Mouse (Mus musculus): ENCODE data around the gene Hhat. TPM values are rescaled to one million over a fixed set of nuclear protein-coding genes. Genes with fewer than 3 reads are reported as not detected.

Hhat gene
- polyA plus RNA-seq, 1 experiment from 2014 or later = 1.5 TPM

- H3K4me3 ChIP-seq (replicated peaks) = no peak overlapping the region
- no peaks in the 10 kb centered on the region for H3K36me3 ChIP-seq
- 55% methylated on average over 4 of the region's 4 CpGs for WGBS (ENCODE audit: insufficient replicate concordance)
- H3K9me3 ChIP-seq (replicated peaks) = no peaks in the 10 kb centered on the region
- no peaks in the 10 kb centered on the region for H3K27me3 ChIP-seq
- H3K27ac ChIP-seq = no peak overlapping the region
- H3K9ac ChIP-seq = no peak overlapping the region
- ATAC-seq (ENCODE audit: low read depth) (no peak), DNase-seq (no peak)
- H3K4me2 ChIP-seq = no peak overlapping the region
- no peaks in the 10 kb centered on the region for H3K4me1 ChIP-seq (replicated peaks)
Measured at GRCm38 (mm10) chr1:192503651-192504050, 267.4 kb downstream of the Hhat start.

DNA sequence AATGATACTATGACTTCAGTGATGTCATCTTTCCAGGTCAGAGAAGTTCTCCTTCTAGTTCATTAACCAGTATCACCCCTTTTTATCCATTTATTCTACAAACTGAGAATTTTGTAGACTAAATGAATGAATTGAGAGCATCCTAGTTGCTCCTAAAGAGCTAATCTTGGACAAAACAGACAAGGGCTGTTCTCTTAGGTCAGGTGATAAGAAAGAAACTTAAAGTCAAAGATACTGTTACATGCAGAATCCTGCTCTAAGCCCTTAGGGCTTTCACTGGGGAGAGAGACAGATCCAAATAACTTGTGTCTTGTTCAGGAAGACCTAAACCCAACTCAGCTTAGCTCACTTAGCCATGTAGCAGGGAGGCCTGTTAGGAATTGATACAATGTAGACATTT, 268.2 kb downstream of the Hhat start:
- Histone ChIP-seq H3K27me3 (no peaks in the 10 kb centered on the region), H3K4me2 (no peak overlapping the region), H3K36me3 (no peaks in the 10 kb centered on the region), H3K4me1 (replicated peaks) (no peaks in the 10 kb centered on the region), H3K9ac (no peak overlapping the region), H3K27ac (no peak overlapping the region), H3K9me3 (replicated peaks) (no peaks in the 10 kb centered on the region), H3K4me3 (replicated peaks) (no peak overlapping the region)
- DNase-seq (no peak), ATAC-seq (ENCODE audit: low read depth) (no peak)

DNA sequence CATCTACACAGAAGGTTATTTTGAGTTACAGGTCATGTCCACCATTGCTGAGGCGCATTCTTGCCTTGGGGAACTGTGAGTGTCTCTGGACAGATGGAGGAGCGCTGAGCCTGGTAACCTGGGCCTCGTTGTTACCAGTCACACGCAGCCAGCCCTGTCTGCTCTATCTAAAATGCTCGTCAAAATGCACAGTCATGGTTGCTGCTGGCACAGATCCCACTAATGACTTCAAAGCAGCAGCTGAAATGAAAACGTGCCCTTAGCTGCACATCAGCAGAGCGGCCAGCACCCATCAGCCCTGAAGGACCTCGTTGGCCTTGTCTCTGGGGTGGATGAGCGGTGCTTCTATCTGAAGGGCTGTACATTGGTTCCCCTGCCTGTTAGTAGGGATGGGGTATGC, 269.0 kb downstream of the Hhat start:
- Histone ChIP-seq H3K9me3 (replicated peaks) (no peaks in the 10 kb centered on the region), H3K4me1 (replicated peaks) (no peaks in the 10 kb centered on the region), H3K4me2 (no peak overlapping the region), H3K9ac (no peak overlapping the region), H3K36me3 (no peaks in the 10 kb centered on the region), H3K27ac (no peak overlapping the region), H3K4me3 (replicated peaks) (no peak overlapping the region), H3K27me3 (no peaks in the 10 kb centered on the region)
- WGBS (ENCODE audit: insufficient replicate concordance) = 61% methylated on average over 9 of the region's 9 CpGs
- ATAC-seq (ENCODE audit: low read depth) (no peak), DNase-seq (no peak)

- WGBS (ENCODE audit: insufficient replicate concordance) = 41% methylated on average over 2 of the region's 2 CpGs
- Histone ChIP-seq H3K9me3 (replicated peaks) (no peaks in the 10 kb centered on the region), H3K4me2 (no peak overlapping the region), H3K36me3 (no peaks in the 10 kb centered on the region), H3K27me3 (no peaks in the 10 kb centered on the region), H3K27ac (no peak overlapping the region), H3K4me3 (replicated peaks) (no peak overlapping the region), H3K9ac (no peak overlapping the region), H3K4me1 (replicated peaks) (no peaks in the 10 kb centered on the region)
- ATAC-seq (ENCODE audit: low read depth) (no peak), DNase-seq (no peak)
Measured at GRCm38 (mm10) chr1:192497505-192497904, 273.5 kb downstream of the Hhat start.

DNA sequence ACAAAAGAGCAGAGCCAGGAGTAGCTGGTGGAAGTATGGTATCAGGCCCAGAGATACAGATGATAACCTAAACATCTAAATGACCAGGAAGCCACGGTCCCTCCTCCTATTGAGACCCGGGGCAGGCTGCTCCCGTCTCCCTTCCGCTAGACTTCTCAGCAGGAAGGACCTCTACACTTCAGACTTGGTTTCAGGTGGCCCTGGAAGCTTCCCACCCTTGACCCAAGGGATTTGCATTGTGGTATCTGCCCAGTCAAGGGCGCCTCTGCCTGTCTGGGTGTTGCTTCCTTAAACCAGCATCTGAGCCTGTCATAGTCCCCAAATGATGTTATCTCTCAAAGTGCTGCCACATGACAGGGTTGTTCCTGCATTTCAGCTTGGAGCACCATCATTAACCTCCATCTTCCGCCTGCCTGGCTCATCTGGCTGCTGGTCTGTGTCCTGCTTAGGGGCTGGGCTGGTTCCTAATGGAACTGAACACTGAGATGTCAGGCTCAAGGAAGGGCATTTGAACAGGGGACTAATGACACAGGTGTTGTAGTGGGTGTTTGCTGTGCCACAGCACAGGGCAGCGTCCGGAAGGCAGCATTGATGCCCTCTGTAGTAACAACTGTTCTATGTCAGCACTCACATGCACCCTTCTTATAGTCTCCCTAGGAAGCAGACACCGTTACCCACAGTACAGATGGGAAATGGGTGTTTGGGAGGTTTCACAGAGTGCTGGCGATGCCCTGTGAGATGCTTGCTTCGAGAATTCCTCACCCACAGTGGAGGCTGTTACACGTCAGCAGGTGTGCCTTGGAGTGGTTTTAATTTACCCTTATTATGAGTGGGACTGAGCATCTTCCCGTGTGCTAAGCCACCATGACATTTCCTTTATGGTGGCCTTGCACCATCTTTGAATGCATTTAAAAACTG, 280.9 kb downstream of the Hhat start:
- ATAC-seq (ENCODE audit: low read depth) = no peak
- Histone ChIP-seq H3K27me3 (no peaks in the 10 kb centered on the region), H3K4me1 (replicated peaks) (no peaks in the 10 kb centered on the region), H3K9ac (no peak overlapping the region), H3K36me3 (no peaks in the 10 kb centered on the region), H3K4me3 (replicated peaks) (no peak overlapping the region), H3K9me3 (replicated peaks) (no peaks in the 10 kb centered on the region), H3K27ac (no peak overlapping the region), H3K4me2 (no peak overlapping the region)
- 43% methylated on average over 13 of the region's 13 CpGs for WGBS (ENCODE audit: insufficient replicate concordance)
- no peak for DNase-seq

DNA sequence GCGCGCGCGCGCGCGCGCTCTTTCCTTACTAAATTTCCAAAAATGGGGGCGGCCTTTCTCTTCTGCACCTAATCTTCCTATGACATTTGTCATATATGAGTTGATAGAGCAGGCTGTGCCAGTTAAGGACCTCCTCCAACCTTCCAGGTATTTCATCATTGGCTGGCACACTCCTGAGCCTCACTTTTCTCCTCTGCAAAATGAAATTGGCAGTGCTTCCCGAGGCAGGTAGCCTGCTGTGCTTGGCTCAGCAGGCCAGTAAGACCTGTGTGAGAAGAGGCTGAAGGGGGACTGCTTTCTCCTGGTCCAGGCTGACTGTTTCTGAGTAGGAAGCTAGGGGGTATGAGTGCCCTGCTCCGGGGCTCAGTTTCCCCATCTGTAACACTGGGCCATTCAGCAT, 283.5 kb downstream of the Hhat start:
- 88% methylated on average over 11 of the region's 11 CpGs for WGBS (ENCODE audit: insufficient replicate concordance)
- Histone ChIP-seq H3K36me3 (no peaks in the 10 kb centered on the region), H3K4me1 (replicated peaks) (no peaks in the 10 kb centered on the region), H3K4me3 (replicated peaks) (no peak overlapping the region), H3K9me3 (replicated peaks) (no peaks in the 10 kb centered on the region), H3K4me2 (no peak overlapping the region), H3K27ac (no peak overlapping the region), H3K27me3 (no peaks in the 10 kb centered on the region), H3K9ac (no peak overlapping the region)
- DNase-seq (no peak), ATAC-seq (ENCODE audit: low read depth) (no peak)

DNA sequence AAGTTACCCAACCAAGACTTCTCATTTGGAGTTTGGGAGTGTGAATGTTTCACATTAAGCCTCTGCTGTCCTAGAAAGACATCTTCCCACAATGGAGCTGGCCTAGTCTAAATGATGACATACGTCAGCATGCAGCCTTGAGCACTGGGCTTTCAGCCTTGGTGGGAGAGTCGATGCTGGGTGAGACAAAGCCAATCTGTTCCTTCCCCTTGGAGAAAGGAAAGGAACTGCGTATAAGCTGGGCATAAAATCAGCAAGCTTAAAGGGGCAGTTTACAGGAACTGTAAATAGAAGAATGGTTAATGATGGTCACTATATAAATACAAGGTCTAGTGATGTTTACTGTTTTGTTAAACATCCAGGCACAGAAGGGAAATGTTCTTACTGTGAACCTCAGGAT, 286.0 kb downstream of the Hhat start:
- 50% methylated on average over 3 of the region's 3 CpGs for WGBS (ENCODE audit: insufficient replicate concordance)
- no peak overlapping the region for H3K4me3 ChIP-seq (replicated peaks)
- no peaks in the 10 kb centered on the region for H3K27me3 ChIP-seq
- no peak for ATAC-seq (ENCODE audit: low read depth)
- no peaks in the 10 kb centered on the region for H3K36me3 ChIP-seq
- no peak for DNase-seq
- no peak overlapping the region for H3K9ac ChIP-seq
- no peak overlapping the region for H3K4me2 ChIP-seq
- H3K9me3 ChIP-seq (replicated peaks) = no peaks in the 10 kb centered on the region
- no peak overlapping the region for H3K27ac ChIP-seq
- no peaks in the 10 kb centered on the region for H3K4me1 ChIP-seq (replicated peaks)

DNA sequence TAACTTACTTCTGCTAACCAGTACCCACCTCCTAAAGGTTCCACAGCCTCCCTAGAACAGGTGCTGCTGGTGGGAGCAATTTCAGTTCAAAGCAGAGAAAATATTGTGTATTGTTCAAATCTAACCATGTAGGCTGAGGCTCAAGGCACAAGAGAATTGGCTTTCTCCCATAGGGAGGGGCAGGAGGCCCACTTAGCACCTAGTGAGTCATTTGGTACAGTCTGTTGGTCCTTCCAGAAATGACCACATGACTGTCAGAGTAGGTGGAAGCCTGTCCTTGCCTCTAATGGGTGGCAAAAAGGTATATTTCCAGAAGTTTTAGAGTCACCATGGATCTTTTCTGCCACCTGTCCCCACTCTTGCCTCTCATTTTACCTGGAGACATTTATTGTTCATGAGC, 289.6 kb downstream of the Hhat start:
- DNase-seq (no peak), ATAC-seq (ENCODE audit: low read depth) (no peak)
- no peaks in the 10 kb centered on the region for H3K36me3 ChIP-seq
- no peak overlapping the region for H3K4me3 ChIP-seq (replicated peaks)
- H3K4me2 ChIP-seq = no peak overlapping the region
- H3K4me1 ChIP-seq (replicated peaks) = no peaks in the 10 kb centered on the region
- no peak overlapping the region for H3K9ac ChIP-seq
- H3K27me3 ChIP-seq = no peaks in the 10 kb centered on the region
- H3K9me3 ChIP-seq (replicated peaks) = no peaks in the 10 kb centered on the region
- H3K27ac ChIP-seq = no peak overlapping the region

DNA sequence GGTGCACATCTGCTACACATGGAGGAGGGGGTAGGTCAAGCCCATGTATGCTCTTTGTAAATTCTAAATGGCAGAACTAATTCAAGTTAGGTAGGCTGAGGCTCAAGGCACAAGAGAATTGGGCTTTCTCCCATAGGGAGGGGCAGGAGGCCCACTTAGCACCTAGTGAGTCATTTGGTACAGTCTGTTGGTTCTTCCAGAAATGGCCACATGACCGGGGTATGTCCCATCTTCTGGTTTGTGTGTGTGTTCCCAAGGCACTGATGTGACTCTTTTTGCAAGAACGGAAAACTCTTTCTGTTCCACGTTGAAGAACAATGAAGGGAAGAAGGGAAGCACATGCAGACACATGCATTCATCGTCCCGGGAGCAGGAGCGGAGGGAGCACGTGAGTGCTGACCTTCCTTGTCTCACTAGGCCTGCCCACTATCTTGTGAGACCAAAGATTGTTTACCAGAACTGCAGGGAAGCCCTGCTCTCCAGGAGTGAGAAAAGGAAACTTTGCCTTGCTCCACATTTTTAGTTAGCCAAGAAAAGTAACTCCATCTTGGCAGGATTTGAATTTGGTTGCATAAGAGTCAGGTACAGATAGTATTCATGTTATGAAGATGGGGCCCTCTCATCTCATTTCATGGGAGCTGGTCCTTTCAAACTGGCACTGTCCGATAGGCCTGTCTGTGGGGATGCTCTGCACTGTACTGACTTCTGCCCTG, 290.8 kb downstream of the Hhat start:
- DNase-seq = no peak
- H3K27me3 ChIP-seq = no peaks in the 10 kb centered on the region
- no peak overlapping the region for H3K27ac ChIP-seq
- H3K9ac ChIP-seq = no peak overlapping the region
- no peaks in the 10 kb centered on the region for H3K36me3 ChIP-seq
- WGBS (ENCODE audit: insufficient replicate concordance) = 50% methylated on average over 8 of the region's 8 CpGs
- ATAC-seq (ENCODE audit: low read depth) = no peak
- no peak overlapping the region for H3K4me3 ChIP-seq (replicated peaks)
- H3K4me1 ChIP-seq (replicated peaks) = no peaks in the 10 kb centered on the region
- H3K9me3 ChIP-seq (replicated peaks) = no peaks in the 10 kb centered on the region
- H3K4me2 ChIP-seq = no peak overlapping the region

DNA sequence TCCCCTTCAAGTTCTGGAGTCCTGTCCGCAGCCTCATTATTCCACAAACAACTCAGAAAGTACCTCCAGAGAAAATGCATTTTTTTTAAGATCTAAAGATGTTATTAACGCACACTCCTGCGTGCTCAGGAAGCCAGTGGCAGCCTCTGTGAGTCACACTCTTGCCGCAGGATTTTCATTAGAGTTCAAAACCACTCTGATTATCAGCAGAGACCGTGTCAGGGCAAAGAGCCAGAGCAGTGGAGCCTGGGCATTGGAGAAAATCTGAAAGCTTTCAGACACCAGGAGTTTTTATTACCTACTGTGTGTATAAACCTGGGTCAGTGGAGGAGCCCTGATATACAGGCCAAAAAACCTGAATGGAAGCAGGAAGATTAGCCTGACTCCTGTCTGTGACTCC, 292.8 kb downstream of the Hhat start:
- Histone ChIP-seq H3K9me3 (replicated peaks) (no peaks in the 10 kb centered on the region), H3K27me3 (no peaks in the 10 kb centered on the region), H3K36me3 (no peaks in the 10 kb centered on the region), H3K4me1 (replicated peaks) (no peaks in the 10 kb centered on the region), H3K27ac (no peak overlapping the region), H3K9ac (no peak overlapping the region), H3K4me3 (replicated peaks) (no peak overlapping the region), H3K4me2 (no peak overlapping the region)
- ATAC-seq (ENCODE audit: low read depth) (no peak), DNase-seq (no peak)
- 62% methylated on average over 5 of the region's 5 CpGs for WGBS (ENCODE audit: insufficient replicate concordance)

GRCm38 (mm10) chr1:192477556-192477955, 293.5 kb downstream of the Hhat start:
- Histone ChIP-seq H3K4me1 (replicated peaks) (no peaks in the 10 kb centered on the region), H3K4me2 (no peak overlapping the region), H3K9me3 (replicated peaks) (no peaks in the 10 kb centered on the region), H3K36me3 (no peaks in the 10 kb centered on the region), H3K9ac (no peak overlapping the region), H3K27me3 (no peaks in the 10 kb centered on the region), H3K4me3 (replicated peaks) (no peak overlapping the region), H3K27ac (no peak overlapping the region)
- ATAC-seq (ENCODE audit: low read depth) = no peak
- WGBS (ENCODE audit: insufficient replicate concordance) = 54% methylated on average over 6 of the region's 6 CpGs
- no peak for DNase-seq

- no peak for DNase-seq
Measured at GRCm38 (mm10) chr1:192476704-192477103, 294.3 kb downstream of the Hhat start.

More at GRCm38 (mm10) chr1:192476704-192477103, 294.3 kb downstream of the Hhat start:
- no peaks in the 10 kb centered on the region for H3K9me3 ChIP-seq (replicated peaks)
- H3K27me3 ChIP-seq = no peaks in the 10 kb centered on the region
- no peak overlapping the region for H3K4me3 ChIP-seq (replicated peaks)
- no peak overlapping the region for H3K27ac ChIP-seq
- no peak overlapping the region for H3K4me2 ChIP-seq
- no peak for ATAC-seq (ENCODE audit: low read depth)
- no peaks in the 10 kb centered on the region for H3K36me3 ChIP-seq
- H3K9ac ChIP-seq = no peak overlapping the region
- WGBS (ENCODE audit: insufficient replicate concordance) = 39% methylated on average over 7 of the region's 7 CpGs
- no peaks in the 10 kb centered on the region for H3K4me1 ChIP-seq (replicated peaks)
